Mouse (Mus musculus) kidney, postnatal 10 days (tissue): ENCODE measurements around the gene Inpp5d.

ENCODE experiments used
- DNase-seq: peaks from one replicate; pipeline ENCODE4 v3.0.0; 2021; ENCODE audit warnings: mixed read lengths

Inpp5d gene

GRCm38 (mm10) chr1:87620211-87620668, at the start of gene Inpp5d:
Gene Inpp5d, plus strand, starts transcription at chr1:87620312.
- peak; percentile 49 for DNase-seq

- DNase-seq, result no peak
Observed at GRCm38 (mm10) chr1:87573261-87573660, 46.9 kb upstream of the Inpp5d start.

GRCm38 (mm10) chr1:87573800-87574215, 46.3 kb upstream of the Inpp5d start, which contains the start of gene Ngef:
Gene Ngef, minus strand, starts transcription at chr1:87573870.
- DNase-seq, result peak; percentile 82

DNA sequence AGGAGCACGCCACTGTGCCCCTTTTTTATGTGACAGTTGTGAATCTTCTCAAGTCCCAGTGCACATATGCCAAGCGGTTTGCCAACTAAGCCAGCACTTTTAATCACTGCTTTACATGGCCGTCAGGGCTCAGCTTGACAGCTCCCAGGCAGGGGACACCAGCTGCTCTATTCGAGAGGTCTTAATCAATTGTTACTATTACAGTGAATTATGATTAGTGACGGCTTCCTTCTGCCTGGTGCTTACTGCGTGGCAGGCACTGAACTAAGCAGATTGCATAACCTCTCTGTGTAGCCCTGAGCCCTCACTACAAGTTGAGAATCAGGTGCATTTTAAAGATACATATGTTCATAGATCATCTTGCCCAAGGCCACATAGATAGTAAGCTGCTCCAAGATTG, 45.8 kb upstream of the Inpp5d start:
- no peak for DNase-seq

DNA sequence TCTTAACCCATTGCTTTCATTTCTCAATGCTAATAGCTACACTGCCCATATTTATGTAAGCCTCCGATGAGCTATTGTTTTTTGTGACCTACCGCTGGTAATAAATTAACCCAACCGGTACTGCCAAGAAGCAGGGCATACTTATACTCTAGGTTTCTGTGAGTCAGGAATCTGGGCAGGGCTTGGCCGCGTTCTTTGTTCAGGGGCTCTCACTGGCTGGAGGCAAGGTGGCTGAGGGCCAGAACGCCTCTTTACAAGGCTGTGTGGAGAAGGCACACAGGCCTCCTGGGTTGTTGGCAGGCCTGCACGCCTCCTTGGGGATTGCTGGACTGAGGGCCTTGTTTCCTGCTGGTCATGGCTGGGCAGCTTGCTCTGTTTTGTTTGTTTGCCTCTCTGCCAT, 45.3 kb upstream of the Inpp5d start:
- DNase-seq, result peak; percentile 90

DNA sequence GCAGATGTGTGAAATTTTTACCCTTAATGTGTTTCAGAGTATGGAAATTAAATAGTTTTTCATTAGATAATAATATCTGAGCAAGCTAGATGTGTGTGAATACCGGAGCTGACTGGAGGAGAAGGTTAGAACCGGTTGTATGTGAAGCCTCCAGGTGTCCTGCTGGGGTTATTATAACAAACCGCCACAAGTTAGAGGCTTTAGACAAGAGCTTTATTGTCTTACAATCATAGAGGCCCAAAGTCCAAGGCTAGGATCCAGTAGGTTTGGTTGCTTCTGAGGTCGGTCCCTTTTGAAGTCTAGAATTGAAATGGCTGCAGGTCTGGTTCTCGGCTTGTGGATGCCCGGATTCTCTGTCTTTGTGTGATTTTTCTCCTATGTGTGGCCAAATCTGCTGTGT, 41.1 kb upstream of the Inpp5d start:
- DNase-seq, result no peak

DNA sequence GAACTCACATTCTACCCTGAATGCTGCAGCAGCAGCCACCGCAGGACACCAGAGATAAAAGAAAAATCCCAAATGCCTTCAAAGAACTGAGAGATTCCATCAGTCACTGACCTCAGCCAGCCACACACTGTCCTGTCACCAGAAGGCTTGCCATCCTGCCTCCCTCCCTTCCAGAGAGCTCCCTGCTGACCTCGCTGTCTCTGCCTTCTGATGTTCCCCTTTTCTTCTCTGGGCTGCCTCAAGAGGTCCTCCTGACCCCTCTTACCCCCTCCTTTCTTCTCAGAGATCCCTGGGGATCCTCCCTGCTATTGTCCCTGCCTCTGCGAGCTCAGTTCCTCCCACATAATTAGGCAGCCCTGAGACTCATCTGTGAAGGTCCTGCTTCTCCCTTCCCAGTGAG, 39.3 kb upstream of the Inpp5d start:
- no peak for DNase-seq

GRCm38 (mm10) chr1:87589162-87589561, 30.9 kb upstream of the Inpp5d start:
- DNase-seq, result no peak

DNA sequence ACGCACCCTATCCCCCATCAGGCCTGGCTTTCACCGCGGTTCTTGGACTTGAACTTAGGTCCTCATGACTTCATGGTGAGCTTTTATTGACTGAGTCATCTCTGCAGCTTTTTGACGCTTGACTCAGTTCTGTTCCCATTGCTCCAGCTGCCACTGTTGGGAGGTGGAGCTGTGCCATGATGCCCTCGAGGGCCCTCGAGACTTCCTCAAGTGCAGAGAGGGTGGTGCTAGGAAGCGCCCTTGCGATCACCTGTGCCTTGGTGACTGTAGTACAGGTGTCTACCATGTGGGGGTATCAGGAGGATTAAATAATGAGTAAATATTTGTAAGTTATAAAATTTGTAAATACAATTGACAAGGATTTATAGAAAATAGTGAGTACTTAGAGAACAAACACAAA, 30.1 kb upstream of the Inpp5d start:
- DNase-seq, result no peak

DNA sequence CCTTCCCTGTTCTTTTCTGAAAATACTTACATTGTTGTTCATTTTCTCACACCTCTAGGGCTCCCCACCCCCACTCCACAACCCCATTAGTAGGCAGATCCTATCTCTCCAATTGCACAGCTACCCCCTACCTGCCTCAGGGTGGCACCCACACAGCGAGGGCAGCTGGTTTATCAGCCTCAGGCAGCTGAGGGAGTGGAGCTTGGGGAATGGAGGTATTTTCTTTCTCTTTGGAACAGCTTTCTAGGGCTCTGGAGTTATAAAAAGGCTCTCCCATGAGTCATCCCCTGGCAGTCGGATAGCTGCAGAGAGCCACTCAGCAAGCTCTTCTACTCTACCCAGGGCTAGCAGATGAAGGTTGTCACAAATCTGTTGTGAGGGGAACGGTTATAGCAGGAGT, 25.9 kb upstream of the Inpp5d start:
- no peak for DNase-seq

DNA sequence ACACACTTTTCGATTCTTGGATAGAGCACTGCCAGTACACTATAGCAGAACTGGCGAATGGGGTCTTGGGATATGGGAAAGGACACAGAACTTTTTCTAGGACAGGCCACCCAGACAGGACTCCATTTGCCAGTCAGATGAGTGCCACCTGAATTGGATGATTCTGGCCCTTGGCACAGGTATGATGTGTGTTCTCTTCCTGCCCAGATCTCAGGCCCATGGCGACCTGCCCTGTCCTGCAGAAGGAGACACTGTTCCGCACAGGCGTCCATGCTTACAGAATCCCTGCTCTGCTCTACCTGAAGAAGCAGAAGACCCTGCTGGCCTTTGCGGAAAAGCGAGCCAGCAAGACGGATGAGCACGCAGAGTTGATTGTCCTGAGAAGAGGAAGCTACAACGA, 25.4 kb upstream of the Inpp5d start:
- DNase-seq, result no peak

- DNase-seq, result no peak
Observed at GRCm38 (mm10) chr1:87600533-87600932, 19.6 kb upstream of the Inpp5d start.

DNA sequence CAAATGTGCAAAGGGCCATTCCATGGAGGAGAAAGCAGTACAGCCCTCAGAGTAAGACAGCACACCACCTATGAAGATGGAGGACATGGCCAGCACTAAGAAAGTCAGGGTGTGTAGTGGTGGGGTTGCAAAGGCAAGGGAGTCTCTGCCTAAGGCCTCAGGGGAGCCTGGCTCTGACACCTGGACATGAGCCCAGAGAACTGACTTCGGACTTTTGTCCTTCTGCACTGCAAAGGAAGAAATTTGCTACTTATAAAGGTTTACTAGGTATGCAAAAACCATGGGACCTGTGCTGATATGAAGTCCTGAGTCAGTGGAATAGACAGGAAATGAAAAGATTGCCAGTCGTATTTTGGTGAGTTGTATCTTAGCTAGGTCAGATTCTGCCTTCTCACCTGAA, 18.3 kb upstream of the Inpp5d start:
- DNase-seq, result no peak

GRCm38 (mm10) chr1:87603389-87603788, 16.7 kb upstream of the Inpp5d start:
- DNase-seq, result no peak

- no peak for DNase-seq
Observed at GRCm38 (mm10) chr1:87605296-87605695, 14.8 kb upstream of the Inpp5d start.

- peak; percentile 51 for DNase-seq
Observed at GRCm38 (mm10) chr1:87607385-87608091, 12.6 kb upstream of the Inpp5d start.

- DNase-seq, result peak; percentile 76
Observed at GRCm38 (mm10) chr1:87608416-87609046, 11.6 kb upstream of the Inpp5d start.

- no peak for DNase-seq
Observed at GRCm38 (mm10) chr1:87614576-87615295, 5.4 kb upstream of the Inpp5d start.

DNA sequence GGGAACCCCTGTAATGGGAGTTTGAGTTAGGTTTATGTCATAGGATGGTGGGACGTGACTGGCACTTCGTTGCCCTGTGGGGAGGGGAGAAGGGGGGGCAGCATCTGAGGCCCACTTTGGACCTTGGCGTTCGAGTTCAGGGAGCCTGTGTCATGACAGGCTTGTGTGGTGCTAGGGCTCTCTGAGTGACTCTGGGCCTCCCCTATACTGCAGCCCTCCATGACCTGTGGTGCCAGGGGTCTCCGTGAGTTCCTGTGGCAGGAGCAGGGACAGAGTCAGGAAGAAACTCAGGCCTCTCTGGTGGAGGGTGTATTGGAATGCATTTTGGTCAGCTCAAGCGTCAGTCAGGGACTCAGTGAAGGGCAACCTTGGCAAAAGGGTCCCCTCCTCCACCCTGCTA, 581 bp downstream of the Inpp5d start:
- no peak for DNase-seq

DNA sequence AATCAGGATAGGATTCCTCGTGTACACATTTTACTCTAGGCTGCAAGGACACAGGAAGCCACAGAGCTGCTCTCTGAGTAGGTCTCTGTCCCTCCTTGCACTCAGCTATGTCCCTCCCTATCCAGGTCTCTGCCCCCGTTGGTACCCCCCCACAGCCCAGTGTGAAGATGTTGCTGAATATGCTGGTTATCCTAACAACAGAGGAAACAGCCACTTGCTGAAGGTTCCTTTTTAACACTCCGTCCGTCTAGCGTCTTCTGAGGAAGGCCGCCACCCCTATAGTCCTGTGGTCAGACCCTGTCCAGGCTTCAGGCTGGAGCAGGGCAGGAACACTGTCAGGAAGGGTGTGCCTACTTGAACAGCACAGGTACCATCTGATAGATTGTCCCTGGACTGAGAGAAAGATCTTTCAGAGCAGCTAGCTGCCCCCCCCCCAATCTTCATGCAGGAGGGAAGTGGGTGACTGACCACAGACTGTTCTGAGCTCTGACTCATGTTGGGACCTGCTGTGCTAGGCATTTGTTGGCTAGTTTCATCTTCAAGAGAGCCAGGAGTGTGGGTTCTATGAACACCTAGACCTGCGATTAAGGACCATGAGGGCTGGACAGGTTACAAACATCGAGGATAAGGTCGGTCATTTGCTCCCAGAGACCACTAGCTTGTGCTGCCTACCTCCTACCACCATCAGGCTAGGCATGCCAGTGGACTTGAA, 1.2 kb downstream of the Inpp5d start:
- DNase-seq, result no peak

DNA sequence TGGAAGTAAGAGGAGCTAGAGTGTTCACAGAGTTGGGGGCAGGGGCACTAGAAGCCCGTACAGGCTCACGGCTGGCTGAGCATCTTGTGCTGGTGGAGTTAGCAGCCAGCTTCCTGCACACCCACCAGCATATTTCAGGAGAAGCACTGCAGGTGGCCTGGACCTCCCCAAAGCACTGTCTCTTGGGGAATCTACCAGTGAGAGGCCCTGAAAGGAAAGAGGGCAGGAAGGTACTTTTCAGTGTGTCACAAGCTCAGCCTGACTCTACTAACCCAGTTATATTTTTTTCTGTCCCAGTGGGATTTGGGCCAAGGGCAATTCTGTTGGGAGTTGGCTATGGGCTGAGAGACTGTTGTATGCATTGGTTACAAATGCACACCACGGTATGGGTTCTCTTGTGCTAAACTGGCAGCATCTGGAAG, 1.8 kb downstream of the Inpp5d start:
- DNase-seq, result peak; percentile 24

GRCm38 (mm10) chr1:87623977-87624666, 4.0 kb downstream of the Inpp5d start:
- no peak for DNase-seq

DNA sequence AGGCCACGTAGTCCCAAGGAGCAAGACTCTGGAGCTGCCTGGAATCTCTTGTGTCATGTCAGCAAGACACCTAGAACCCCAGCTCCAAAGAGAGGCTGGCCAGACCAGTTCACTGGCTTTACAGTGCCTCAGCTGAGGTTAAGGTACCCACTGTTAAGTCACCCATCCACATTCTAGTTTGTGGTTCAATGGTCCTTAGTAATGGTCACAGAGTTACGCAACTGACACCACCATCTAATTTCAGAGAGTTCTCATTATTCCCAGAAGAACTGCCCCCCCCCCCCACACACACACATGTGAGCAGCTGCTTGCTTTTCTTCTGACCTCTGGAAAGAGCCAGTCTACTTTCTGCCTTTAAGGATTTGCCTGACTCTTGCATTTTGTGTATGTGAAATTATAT, 4.7 kb downstream of the Inpp5d start:
- DNase-seq, result no peak
